Mouse (Mus musculus): ENCODE results near the gene Ntan1.
"Not testable (repeated sequence)": the region's sequence is repeated elsewhere in the genome, so short reads cannot be mapped to it uniquely, and the experiment has no call there.

Ntan1 gene

GRCm38 (mm10) chr16:13830444-13830843, 11.8 kb downstream of the Ntan1 start:
- in situ Hi-C loops (cut with MboI; ENCODE audit: low sequenced_read_pairs), result no loop called here

GRCm38 (mm10) chr16:13831606-13832005, 13.0 kb downstream of the Ntan1 start:
- in situ Hi-C loops (cut with MboI; ENCODE audit: low sequenced_read_pairs), result no loop called here

- in situ Hi-C loops (cut with MboI; ENCODE audit: low sequenced_read_pairs), result no loop called here
Observed at GRCm38 (mm10) chr16:13834382-13834781, 15.7 kb downstream of the Ntan1 start.

- in situ Hi-C loops (cut with MboI; ENCODE audit: low sequenced_read_pairs), result no loop called here
Observed at GRCm38 (mm10) chr16:13840056-13840455, 21.4 kb downstream of the Ntan1 start.

GRCm38 (mm10) chr16:13840956-13841355, 22.3 kb downstream of the Ntan1 start:
- in situ Hi-C loops (cut with MboI; ENCODE audit: low sequenced_read_pairs), result no loop called here

GRCm38 (mm10) chr16:13845031-13845430, 26.4 kb downstream of the Ntan1 start:
- in situ Hi-C loops (cut with MboI; ENCODE audit: low sequenced_read_pairs), result no loop called here

- in situ Hi-C loops (cut with MboI; ENCODE audit: low sequenced_read_pairs), result no loop called here
Observed at GRCm38 (mm10) chr16:13846675-13847074, 28.0 kb downstream of the Ntan1 start.

- in situ Hi-C loops (cut with MboI; ENCODE audit: low sequenced_read_pairs), result no loop called here
Observed at GRCm38 (mm10) chr16:13848310-13848709, 29.7 kb downstream of the Ntan1 start.

GRCm38 (mm10) chr16:13851446-13851845, 32.8 kb downstream of the Ntan1 start:
- in situ Hi-C loops (cut with MboI; ENCODE audit: low sequenced_read_pairs), result no loop called here

GRCm38 (mm10) chr16:13853886-13854285, 35.2 kb downstream of the Ntan1 start:
- in situ Hi-C loops (cut with MboI; ENCODE audit: low sequenced_read_pairs), result no loop called here

- in situ Hi-C loops (cut with MboI; ENCODE audit: low sequenced_read_pairs), result no loop called here
Observed at GRCm38 (mm10) chr16:13866076-13866475, 47.4 kb downstream of the Ntan1 start.

- in situ Hi-C loops (cut with MboI; ENCODE audit: low sequenced_read_pairs), result no loop called here
Observed at GRCm38 (mm10) chr16:13866616-13867015, 48.0 kb downstream of the Ntan1 start.

GRCm38 (mm10) chr16:13867406-13867805, 48.8 kb downstream of the Ntan1 start:
- in situ Hi-C loops (cut with MboI; ENCODE audit: low sequenced_read_pairs), result not testable (repeated sequence)

- in situ Hi-C loops (cut with MboI; ENCODE audit: low sequenced_read_pairs), result no loop called here
Observed at GRCm38 (mm10) chr16:13867910-13868514, 49.4 kb downstream of the Ntan1 start.

GRCm38 (mm10) chr16:13875483-13875882, 56.8 kb downstream of the Ntan1 start:
- in situ Hi-C loops (cut with MboI; ENCODE audit: low sequenced_read_pairs), result no loop called here

GRCm38 (mm10) chr16:13883094-13883774, 64.6 kb downstream of the Ntan1 start:
- in situ Hi-C loops (cut with MboI; ENCODE audit: low sequenced_read_pairs), result no loop called here
